Mouse (Mus musculus): ENCODE measurements at regions not wholly inside any gene's neighbourhood (a gene's known extent, or its start where the extent isn't known, plus 50 kb on each side); places are given as distances from the start of the nearest gene placed in this dataset.

DNA sequence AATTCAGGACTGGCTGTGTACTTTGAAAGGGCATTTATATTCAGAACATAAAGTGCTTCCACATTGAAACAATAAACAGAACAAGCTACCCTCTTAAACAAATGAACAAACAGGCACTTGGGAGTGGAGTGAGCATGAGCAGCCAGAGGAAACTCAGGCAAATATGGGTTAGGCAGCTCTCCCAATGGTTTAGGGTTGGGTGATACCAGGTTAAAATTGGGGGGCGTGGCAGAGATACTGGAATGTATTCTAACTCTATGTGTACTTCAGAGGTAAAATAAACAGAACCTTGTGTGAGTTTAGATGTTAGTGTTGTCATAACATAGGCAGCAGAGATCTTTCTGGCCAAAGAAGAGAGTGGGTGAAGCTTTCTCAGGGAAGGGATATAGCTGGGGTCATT lies 349.7 kb downstream of the Etnk1 start:
- Histone ChIP-seq H3K4me1 (no peaks in the 10 kb centered on the region), H3K27ac (no peak overlapping the region), H3K27me3 (ENCODE audit: low read depth, poor library complexity, severe bottlenecking) (no peaks in the 10 kb centered on the region), H3K36me3 (0 out of 2 replicates have a peak, but pooled peaks cover 2% of the 10 kb centered on the region), H3K4me3 (no peak overlapping the region), H3K9me3 (replicated peaks) (no peaks in the 10 kb centered on the region)
- no peak for DNase-seq (ENCODE audit: low spot score)
- 93% methylated on average over 1 of the region's 1 CpGs for WGBS

DNA sequence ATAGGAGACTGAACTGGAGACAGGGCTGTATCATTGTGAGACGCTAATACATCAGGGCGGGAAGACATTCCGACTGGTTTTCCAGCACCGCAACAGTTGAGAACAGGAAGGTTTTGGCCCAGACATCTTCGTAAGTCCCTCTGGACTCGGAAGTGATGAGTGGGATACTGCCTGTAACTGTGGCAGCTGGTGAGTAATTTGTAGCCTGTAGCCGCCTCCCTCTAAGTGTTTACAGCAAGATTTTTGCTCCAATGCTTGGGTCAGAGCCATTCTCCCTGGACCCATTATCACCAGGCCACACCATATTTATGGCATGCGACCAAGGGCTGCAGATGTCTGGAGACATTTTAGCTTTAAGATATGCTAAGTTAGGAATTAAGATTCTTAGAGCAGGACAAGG lies 351.5 kb downstream of the Etnk1 start:
- H3K9me3 ChIP-seq (replicated peaks) = no peaks in the 10 kb centered on the region
- no peaks in the 10 kb centered on the region for H3K27me3 ChIP-seq (ENCODE audit: low read depth, poor library complexity, severe bottlenecking)
- peak; percentile 25 for DNase-seq (ENCODE audit: low spot score)
- H3K4me1 ChIP-seq = no peaks in the 10 kb centered on the region
- 90% methylated on average over 8 of the region's 8 CpGs for WGBS
- no peaks in the 10 kb centered on the region for H3K36me3 ChIP-seq
- no peak overlapping the region for H3K4me3 ChIP-seq
- H3K27ac ChIP-seq = no peak overlapping the region

DNA sequence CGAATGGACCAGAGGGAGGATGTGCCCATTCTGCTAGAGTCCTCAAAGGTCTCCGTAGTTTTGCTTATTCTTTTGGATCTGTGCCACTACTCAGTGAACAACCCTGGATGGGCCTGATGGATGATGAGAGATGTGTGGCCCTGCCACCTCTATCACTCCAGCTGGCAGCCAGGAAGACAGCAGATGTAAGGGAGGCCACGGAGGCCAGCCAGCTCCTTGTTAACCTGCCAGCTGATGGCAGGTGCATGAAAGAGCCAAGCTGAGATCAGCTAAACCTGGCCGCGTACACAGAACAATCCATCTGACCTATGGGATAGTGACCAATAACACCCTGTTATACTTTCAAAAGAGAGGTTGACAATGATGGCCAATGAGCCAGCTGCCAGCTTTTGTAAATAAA lies 352.6 kb downstream of the Etnk1 start:
- Histone ChIP-seq H3K9me3 (replicated peaks) (no peaks in the 10 kb centered on the region), H3K4me3 (no peak overlapping the region), H3K27ac (no peak overlapping the region), H3K36me3 (no peaks in the 10 kb centered on the region), H3K4me1 (no peaks in the 10 kb centered on the region), H3K27me3 (ENCODE audit: low read depth, poor library complexity, severe bottlenecking) (no peaks in the 10 kb centered on the region)
- 94% methylated on average over 5 of the region's 5 CpGs for WGBS
- DNase-seq (ENCODE audit: low spot score) = peak; percentile 22

DNA sequence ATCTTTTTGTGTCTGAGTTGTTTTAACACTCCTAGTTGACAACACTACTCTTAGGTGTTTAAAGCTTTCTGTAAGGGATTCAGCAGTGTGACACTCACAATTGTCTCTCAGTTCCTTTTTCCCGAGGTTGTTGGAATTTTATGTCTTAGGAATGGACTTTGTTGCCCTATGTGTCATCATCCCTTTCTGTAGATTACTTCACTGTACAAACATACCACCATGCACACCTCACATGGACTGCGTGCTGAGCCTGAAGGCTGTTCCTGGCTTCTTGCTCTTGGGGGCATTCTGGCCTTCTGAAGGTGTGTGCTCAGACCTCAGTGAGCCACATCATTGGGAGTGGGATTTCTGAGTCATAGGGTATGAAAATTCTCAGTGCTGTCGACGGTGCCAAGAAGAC lies 358.1 kb downstream of the Etnk1 start:
- H3K4me3 ChIP-seq = no peak overlapping the region
- no peaks in the 10 kb centered on the region for H3K27me3 ChIP-seq (ENCODE audit: low read depth, poor library complexity, severe bottlenecking)
- no peak overlapping the region for H3K27ac ChIP-seq
- peak; percentile 16 for DNase-seq (ENCODE audit: low spot score)
- no peaks in the 10 kb centered on the region; the same call in 1 of the 2 replicates for H3K9me3 ChIP-seq (replicated peaks)
- WGBS = 88% methylated on average over 4 of the region's 4 CpGs
- H3K36me3 ChIP-seq = no peaks in the 10 kb centered on the region
- peaks cover 5% of the 10 kb centered on the region; the same call in 1 of the 2 replicates for H3K4me1 ChIP-seq

- H3K9me3 ChIP-seq (replicated peaks) = no peaks in the 10 kb centered on the region; the same call in 1 of the 2 replicates
- DNase-seq (ENCODE audit: low spot score) = no peak
- 94% methylated on average over 7 of the region's 7 CpGs for WGBS
Measured at GRCm38 (mm10) chr6:143528898-143529297, 361.9 kb downstream of the Etnk1 start.

GRCm38 (mm10) chr6:143530372-143531224 lies 363.6 kb downstream of the Etnk1 start:
- peak; percentile 42 for DNase-seq (ENCODE audit: low spot score)
- H3K4me1 ChIP-seq = peaks cover 37% of the 10 kb centered on the region
- no peaks in the 10 kb centered on the region for H3K27me3 ChIP-seq (ENCODE audit: low read depth, poor library complexity, severe bottlenecking)
- no peaks in the 10 kb centered on the region; the same call in 1 of the 2 replicates for H3K9me3 ChIP-seq (replicated peaks)
- no peaks in the 10 kb centered on the region for H3K36me3 ChIP-seq
- WGBS = 48% methylated on average over 13 of the region's 13 CpGs
- H3K27ac ChIP-seq = peak overlapping the region; percentile 85
- H3K4me3 ChIP-seq = no peak overlapping the region

More at GRCm38 (mm10) chr6:143528898-143529297, 361.9 kb downstream of the Etnk1 start:
- Histone ChIP-seq H3K4me1 (peaks cover 37% of the 10 kb centered on the region), H3K36me3 (no peaks in the 10 kb centered on the region), H3K27ac (no peak overlapping the region), H3K4me3 (no peak overlapping the region), H3K27me3 (ENCODE audit: low read depth, poor library complexity, severe bottlenecking) (no peaks in the 10 kb centered on the region)

DNA sequence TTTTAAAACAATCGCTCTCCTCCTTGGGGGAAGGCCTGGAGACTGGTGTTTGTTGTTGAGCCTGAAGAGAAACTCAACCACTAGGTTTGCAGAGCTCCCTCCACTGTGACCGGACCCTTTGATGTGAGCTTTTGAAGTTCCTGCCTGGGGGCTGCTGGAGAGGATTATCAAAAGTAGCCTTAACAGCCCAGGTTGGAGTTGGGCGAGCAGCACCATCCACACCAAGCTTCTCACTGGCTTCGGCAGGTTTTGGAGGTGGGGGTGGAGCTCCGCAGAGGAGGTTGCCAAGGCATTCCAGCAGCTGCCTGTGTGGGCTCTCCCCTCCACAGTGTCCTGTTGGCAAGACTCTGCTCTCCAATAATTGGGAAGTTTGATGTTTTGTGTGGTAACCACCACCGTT lies 364.5 kb downstream of the Etnk1 start:
- H3K27me3 ChIP-seq (ENCODE audit: low read depth, poor library complexity, severe bottlenecking) = no peaks in the 10 kb centered on the region
- H3K36me3 ChIP-seq = no peaks in the 10 kb centered on the region
- H3K9me3 ChIP-seq (replicated peaks) = no peaks in the 10 kb centered on the region; the same call in 1 of the 2 replicates
- DNase-seq (ENCODE audit: low spot score) = peak; percentile 64
- WGBS = 16% methylated on average over 6 of the region's 6 CpGs
- H3K4me3 ChIP-seq = no peak overlapping the region
- peak overlapping the region; percentile 85 for H3K27ac ChIP-seq
- H3K4me1 ChIP-seq = peaks cover 37% of the 10 kb centered on the region

- H3K27ac ChIP-seq = peak overlapping the region; percentile 85; the same call in 1 of the 2 replicates
- WGBS = 89% methylated on average over 12 of the region's 12 CpGs
Measured at GRCm38 (mm10) chr6:143532380-143532779, 365.4 kb downstream of the Etnk1 start.

GRCm38 (mm10) chr6:143535265-143535664 lies 368.2 kb downstream of the Etnk1 start:
- no peak for DNase-seq (ENCODE audit: low spot score)
- Histone ChIP-seq H3K36me3 (no peaks in the 10 kb centered on the region), H3K27ac (no peak overlapping the region), H3K4me3 (no peak overlapping the region), H3K27me3 (ENCODE audit: low read depth, poor library complexity, severe bottlenecking) (no peaks in the 10 kb centered on the region), H3K4me1 (peaks cover 29% of the 10 kb centered on the region), H3K9me3 (replicated peaks) (no peaks in the 10 kb centered on the region)
- 87% methylated on average over 12 of the region's 12 CpGs for WGBS

More at GRCm38 (mm10) chr6:143532380-143532779, 365.4 kb downstream of the Etnk1 start:
- no peaks in the 10 kb centered on the region for H3K27me3 ChIP-seq (ENCODE audit: low read depth, poor library complexity, severe bottlenecking)
- no peaks in the 10 kb centered on the region for H3K36me3 ChIP-seq
- H3K9me3 ChIP-seq (replicated peaks) = no peaks in the 10 kb centered on the region; the same call in 1 of the 2 replicates
- H3K4me3 ChIP-seq = no peak overlapping the region
- H3K4me1 ChIP-seq = peaks cover 37% of the 10 kb centered on the region
- no peak for DNase-seq (ENCODE audit: low spot score)

GRCm38 (mm10) chr6:143535726-143536125 lies 368.7 kb downstream of the Etnk1 start:
- no peak for DNase-seq (ENCODE audit: low spot score)
- H3K4me3 ChIP-seq = no peak overlapping the region
- H3K27ac ChIP-seq = no peak overlapping the region
- 88% methylated on average over 15 of the region's 15 CpGs for WGBS
- no peaks in the 10 kb centered on the region for H3K36me3 ChIP-seq
- H3K27me3 ChIP-seq (ENCODE audit: low read depth, poor library complexity, severe bottlenecking) = no peaks in the 10 kb centered on the region
- no peaks in the 10 kb centered on the region for H3K9me3 ChIP-seq (replicated peaks)
- peaks cover 25% of the 10 kb centered on the region for H3K4me1 ChIP-seq

DNA sequence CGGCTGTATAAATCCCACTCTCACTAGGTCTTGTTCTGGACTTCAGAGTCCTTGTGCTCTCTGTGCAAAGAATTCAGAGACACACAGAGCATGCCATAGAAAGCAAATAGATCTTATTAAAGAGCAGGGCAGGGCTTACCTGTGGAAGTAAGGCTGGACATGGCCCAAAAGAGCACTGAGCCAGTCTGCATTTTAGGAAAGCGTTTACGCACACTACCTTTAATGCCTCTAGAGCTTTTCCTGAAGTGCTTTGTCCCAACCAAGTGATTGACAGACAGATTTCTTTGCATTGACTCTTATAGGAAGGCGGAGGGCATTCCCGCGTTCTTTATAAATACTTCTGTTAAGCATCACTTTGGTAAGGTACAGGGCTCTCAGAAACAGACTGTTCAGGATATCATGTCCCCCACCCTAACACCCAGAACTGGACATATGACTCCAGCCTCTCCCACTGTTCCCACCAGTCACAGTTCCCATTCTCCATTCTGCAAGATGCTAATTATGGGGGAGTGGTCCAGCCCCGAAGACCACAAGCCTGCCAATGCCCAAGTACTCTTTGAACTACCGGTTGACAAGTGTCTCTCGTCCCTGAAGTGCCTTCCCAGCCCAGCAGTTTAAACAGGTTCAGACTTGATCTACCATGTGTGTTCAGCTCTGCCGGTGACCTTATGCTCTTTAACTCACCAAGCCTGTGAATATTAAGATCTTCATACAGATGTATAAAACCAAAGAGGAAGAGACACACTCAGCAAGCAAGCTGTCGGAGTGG lies 369.7 kb downstream of the Etnk1 start:
- 87% methylated on average over 11 of the region's 11 CpGs for WGBS
- H3K27ac ChIP-seq = no peak overlapping the region
- no peak for DNase-seq (ENCODE audit: low spot score)
- no peaks in the 10 kb centered on the region for H3K27me3 ChIP-seq (ENCODE audit: low read depth, poor library complexity, severe bottlenecking)
- no peaks in the 10 kb centered on the region for H3K36me3 ChIP-seq
- peaks cover 15% of the 10 kb centered on the region for H3K4me1 ChIP-seq
- no peak overlapping the region for H3K4me3 ChIP-seq
- no peaks in the 10 kb centered on the region for H3K9me3 ChIP-seq (replicated peaks)

- WGBS = 88% methylated on average over 10 of the region's 10 CpGs
- H3K4me1 ChIP-seq = no peaks in the 10 kb centered on the region
- DNase-seq (ENCODE audit: low spot score) = no peak
Measured at GRCm38 (mm10) chr6:143547406-143547903, 380.4 kb downstream of the Etnk1 start.

GRCm38 (mm10) chr6:143554946-143555345 lies 387.9 kb downstream of the Etnk1 start:
- Histone ChIP-seq H3K27me3 (ENCODE audit: low read depth, poor library complexity, severe bottlenecking) (no peaks in the 10 kb centered on the region), H3K27ac (no peak overlapping the region), H3K36me3 (no peaks in the 10 kb centered on the region), H3K9me3 (replicated peaks) (no peaks in the 10 kb centered on the region), H3K4me3 (no peak overlapping the region), H3K4me1 (peaks cover 7% of the 10 kb centered on the region; the same call in 1 of the 2 replicates)
- 91% methylated on average over 3 of the region's 3 CpGs for WGBS
- no peak for DNase-seq (ENCODE audit: low spot score)

More at GRCm38 (mm10) chr6:143547406-143547903, 380.4 kb downstream of the Etnk1 start:
- Histone ChIP-seq H3K4me3 (no peak overlapping the region), H3K27me3 (ENCODE audit: low read depth, poor library complexity, severe bottlenecking) (no peaks in the 10 kb centered on the region), H3K36me3 (no peaks in the 10 kb centered on the region), H3K9me3 (replicated peaks) (no peaks in the 10 kb centered on the region), H3K27ac (no peak overlapping the region)
